Mouse (Mus musculus): ENCODE measurements around the gene Rhbdl2. TPM values are rescaled to one million over a fixed set of nuclear protein-coding genes. Genes with fewer than 3 reads are reported as not detected.
A peak's percentile ranks its signal among the peaks of the same experiment; 100 is the strongest.

Rhbdl2 gene
- polyA plus RNA-seq, 1 experiment from 2014 or later: 1.3 TPM

DNA sequence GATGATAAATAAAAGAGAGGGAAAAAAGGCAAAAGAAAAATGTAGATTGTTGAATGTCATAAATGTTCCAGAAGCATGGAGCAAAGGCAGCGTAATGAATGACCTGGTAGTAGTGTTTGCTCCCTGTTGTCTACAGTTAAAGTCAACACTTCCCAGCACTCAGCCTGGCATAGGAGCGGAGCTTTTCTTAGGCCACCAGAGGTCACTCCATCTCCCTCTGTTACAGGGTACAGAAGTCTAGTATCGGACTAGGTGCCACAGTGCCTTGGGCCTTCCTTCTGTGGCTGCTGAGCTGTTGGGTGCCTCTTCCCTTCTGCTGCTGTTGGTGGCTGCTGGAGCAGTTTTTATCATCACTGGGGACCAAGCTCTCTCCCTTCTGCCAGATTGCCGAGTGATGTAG is 29.4 kb upstream of the Rhbdl2 start:
- no peaks in the 10 kb centered on the region for H3K4me1 ChIP-seq (replicated peaks; ENCODE audit: control insufficient read depth, insufficient read depth, low read length)
- H3K36me3 ChIP-seq (ENCODE audit: control insufficient read depth, insufficient read depth, low read length): no peaks in the 10 kb centered on the region
- H3K4me3 ChIP-seq (ENCODE audit: low read length): no peak overlapping the region
- no peaks in the 10 kb centered on the region for H3K9me3 ChIP-seq (ENCODE audit: control insufficient read depth, low read length)
- H3K27me3 ChIP-seq (ENCODE audit: control insufficient read depth, insufficient read depth, low read depth, low read length): no peaks in the 10 kb centered on the region
- WGBS: 35% methylated on average over 4 of the region's 4 CpGs
- peak; percentile 47; the same call in 1 of the 2 replicates for ATAC-seq (ENCODE audit: low read depth)
- no peak overlapping the region for H3K27ac ChIP-seq (ENCODE audit: low read length)
- no peak overlapping the region for H3K4me2 ChIP-seq (ENCODE audit: low read depth, low read length)
- no peak overlapping the region for H3K9ac ChIP-seq (ENCODE audit: low read length)

DNA sequence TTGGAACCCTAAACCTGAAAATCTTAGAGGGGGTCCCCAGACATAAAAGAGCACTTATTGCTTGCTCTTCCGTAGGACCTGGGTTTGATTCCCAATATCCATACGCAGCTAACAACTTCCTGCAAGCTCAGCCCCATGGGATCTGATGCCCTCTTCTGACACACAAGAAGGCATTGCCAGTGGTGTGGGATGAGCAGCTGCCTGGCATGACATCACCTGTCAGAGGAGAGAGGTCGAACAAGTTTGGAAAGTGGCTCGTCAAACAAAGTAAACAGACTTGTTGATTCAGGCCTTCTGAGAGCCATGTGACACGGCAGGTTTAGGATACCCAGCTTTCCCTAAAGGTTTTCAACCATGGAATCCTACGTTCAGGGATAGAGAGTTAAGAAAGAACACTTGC is 22.6 kb upstream of the Rhbdl2 start:
- H3K27me3 ChIP-seq (ENCODE audit: control insufficient read depth, insufficient read depth, low read depth, low read length): no peaks in the 10 kb centered on the region
- no peak overlapping the region for H3K4me3 ChIP-seq (ENCODE audit: low read length)
- no peaks in the 10 kb centered on the region for H3K4me1 ChIP-seq (replicated peaks; ENCODE audit: control insufficient read depth, insufficient read depth, low read length)
- no peaks in the 10 kb centered on the region for H3K9me3 ChIP-seq (ENCODE audit: control insufficient read depth, low read length)
- no peaks in the 10 kb centered on the region for H3K36me3 ChIP-seq (ENCODE audit: control insufficient read depth, insufficient read depth, low read length)
- no peak for ATAC-seq (ENCODE audit: low read depth)
- no peak overlapping the region for H3K9ac ChIP-seq (ENCODE audit: low read length)
- H3K4me2 ChIP-seq (ENCODE audit: low read depth, low read length): no peak overlapping the region
- 45% methylated on average over 6 of the region's 6 CpGs for WGBS
- H3K27ac ChIP-seq (ENCODE audit: low read length): no peak overlapping the region

DNA sequence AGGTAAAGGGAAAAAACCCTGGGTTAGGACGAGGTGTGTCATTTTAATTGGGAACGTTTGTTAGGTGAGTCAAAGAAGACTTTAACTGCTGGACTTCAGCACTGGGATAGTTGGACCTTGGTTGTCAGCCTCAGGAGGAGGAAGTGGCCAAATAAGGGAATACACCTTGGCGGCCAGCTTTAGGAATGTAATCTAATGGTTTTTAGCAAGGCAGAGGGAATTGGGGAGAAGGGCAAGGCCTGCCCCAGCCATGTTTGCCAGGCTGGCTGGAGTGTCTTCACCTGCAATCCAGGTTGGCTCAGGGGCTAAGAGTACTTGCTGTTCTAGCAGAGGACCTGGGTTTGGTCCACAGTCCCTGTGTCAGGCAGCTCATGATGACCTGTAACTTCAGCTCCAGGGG is 19.9 kb upstream of the Rhbdl2 start:
- no peaks in the 10 kb centered on the region for H3K27me3 ChIP-seq (ENCODE audit: control insufficient read depth, insufficient read depth, low read depth, low read length)
- no peak overlapping the region for H3K4me2 ChIP-seq (ENCODE audit: low read depth, low read length)
- H3K9ac ChIP-seq (ENCODE audit: low read length): no peak overlapping the region
- no peaks in the 10 kb centered on the region for H3K9me3 ChIP-seq (ENCODE audit: control insufficient read depth, low read length)
- no peak overlapping the region for H3K4me3 ChIP-seq (ENCODE audit: low read length)
- WGBS: 56% methylated on average over 3 of the region's 3 CpGs
- no peak for ATAC-seq (ENCODE audit: low read depth)
- no peaks in the 10 kb centered on the region for H3K4me1 ChIP-seq (replicated peaks; ENCODE audit: control insufficient read depth, insufficient read depth, low read length)
- no peak overlapping the region for H3K27ac ChIP-seq (ENCODE audit: low read length)
- no peaks in the 10 kb centered on the region for H3K36me3 ChIP-seq (ENCODE audit: control insufficient read depth, insufficient read depth, low read length)

DNA sequence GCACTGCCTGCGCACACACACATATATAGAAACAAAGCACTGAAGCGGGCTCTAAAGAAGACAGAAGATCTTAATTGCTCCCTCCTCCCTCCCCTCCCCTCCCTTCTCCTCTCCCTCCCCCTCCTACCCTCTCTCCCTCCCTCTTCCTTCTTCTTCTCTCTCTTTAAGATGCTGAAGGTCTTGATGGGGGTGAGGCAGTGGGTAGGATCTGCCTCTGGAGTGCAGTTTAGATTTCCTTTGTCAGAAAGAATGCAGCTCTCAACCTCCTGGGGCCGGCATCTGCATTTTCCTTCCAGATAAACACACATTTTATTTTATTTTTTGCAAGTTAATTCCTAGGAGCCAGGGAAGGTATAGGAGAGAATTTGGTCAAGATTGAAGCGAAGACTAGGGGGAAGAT is 19.4 kb upstream of the Rhbdl2 start:
- no peaks in the 10 kb centered on the region for H3K27me3 ChIP-seq (ENCODE audit: control insufficient read depth, insufficient read depth, low read depth, low read length)
- no peak overlapping the region for H3K4me2 ChIP-seq (ENCODE audit: low read depth, low read length)
- 72% methylated on average over 4 of the region's 4 CpGs for WGBS
- ATAC-seq (ENCODE audit: low read depth): no peak
- H3K4me1 ChIP-seq (replicated peaks; ENCODE audit: control insufficient read depth, insufficient read depth, low read length): no peaks in the 10 kb centered on the region
- H3K27ac ChIP-seq (ENCODE audit: low read length): no peak overlapping the region
- no peaks in the 10 kb centered on the region for H3K36me3 ChIP-seq (ENCODE audit: control insufficient read depth, insufficient read depth, low read length)
- H3K4me3 ChIP-seq (ENCODE audit: low read length): no peak overlapping the region
- H3K9me3 ChIP-seq (ENCODE audit: control insufficient read depth, low read length): no peaks in the 10 kb centered on the region
- H3K9ac ChIP-seq (ENCODE audit: low read length): no peak overlapping the region

DNA sequence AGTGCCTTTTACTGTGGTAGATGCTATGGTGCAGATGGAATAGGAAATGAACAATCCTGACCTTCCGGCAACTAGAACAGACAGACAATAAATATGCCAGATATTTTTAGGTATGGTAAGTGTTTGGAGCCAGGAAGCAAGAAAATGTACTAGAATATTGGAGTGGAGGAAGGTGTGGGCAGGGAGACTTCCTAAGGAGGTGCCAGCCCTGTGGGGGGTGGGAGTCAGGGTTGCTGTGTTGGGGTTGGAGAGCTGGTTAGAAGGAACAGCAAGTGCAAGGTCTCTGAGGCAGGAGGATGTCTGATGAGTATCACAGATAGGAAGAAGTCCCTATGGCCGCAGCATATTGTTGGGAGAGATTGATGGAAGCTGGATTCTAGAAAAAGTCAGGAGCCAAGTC is 5.0 kb downstream of the Rhbdl2 start:
- H3K9ac ChIP-seq (ENCODE audit: low read length): no peak overlapping the region
- H3K9me3 ChIP-seq (ENCODE audit: control insufficient read depth, low read length): no peaks in the 10 kb centered on the region
- no peak overlapping the region for H3K27ac ChIP-seq (ENCODE audit: low read length)
- H3K4me3 ChIP-seq (ENCODE audit: low read length): no peak overlapping the region
- 0 out of 2 replicates have a peak, but pooled peaks have one; percentile 31 for ATAC-seq (ENCODE audit: low read depth)
- H3K27me3 ChIP-seq (ENCODE audit: control insufficient read depth, insufficient read depth, low read depth, low read length): no peaks in the 10 kb centered on the region
- peaks cover 3% of the 10 kb centered on the region; the same call in 1 of the 2 replicates for H3K4me1 ChIP-seq (replicated peaks; ENCODE audit: control insufficient read depth, insufficient read depth, low read length)
- 70% methylated on average over 2 of the region's 2 CpGs for WGBS
- H3K36me3 ChIP-seq (ENCODE audit: control insufficient read depth, insufficient read depth, low read length): no peaks in the 10 kb centered on the region
- no peak overlapping the region for H3K4me2 ChIP-seq (ENCODE audit: low read depth, low read length)

DNA sequence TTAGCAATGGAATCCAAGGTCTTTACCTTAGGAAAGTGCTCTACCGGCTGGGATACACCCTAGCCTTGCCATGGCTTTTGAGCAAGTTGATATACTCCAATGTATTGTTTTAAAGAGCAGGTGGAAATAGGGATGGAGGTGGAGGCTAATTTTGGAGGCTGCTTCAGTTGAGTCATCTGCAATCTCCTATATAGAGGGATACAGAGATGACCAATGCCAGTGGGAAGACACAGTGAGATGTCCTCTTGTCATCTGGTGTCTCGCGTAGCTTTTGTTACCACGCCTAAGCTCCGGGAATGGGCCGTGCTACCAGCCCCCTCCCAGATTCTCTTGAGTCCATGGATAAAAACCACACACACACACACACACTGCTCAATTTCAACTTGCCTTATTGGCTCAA is 5.5 kb downstream of the Rhbdl2 start:
- Histone ChIP-seq H3K36me3 (ENCODE audit: control insufficient read depth, insufficient read depth, low read length) (no peaks in the 10 kb centered on the region), H3K4me2 (ENCODE audit: low read depth, low read length) (no peak overlapping the region), H3K9me3 (ENCODE audit: control insufficient read depth, low read length) (no peaks in the 10 kb centered on the region), H3K27ac (ENCODE audit: low read length) (no peak overlapping the region), H3K9ac (ENCODE audit: low read length) (no peak overlapping the region), H3K4me3 (ENCODE audit: low read length) (no peak overlapping the region), H3K4me1 (replicated peaks; ENCODE audit: control insufficient read depth, insufficient read depth, low read length) (no peaks in the 10 kb centered on the region; the same call in 1 of the 2 replicates), H3K27me3 (ENCODE audit: control insufficient read depth, insufficient read depth, low read depth, low read length) (no peaks in the 10 kb centered on the region)
- no peak for ATAC-seq (ENCODE audit: low read depth)
- 85% methylated on average over 6 of the region's 6 CpGs for WGBS

DNA sequence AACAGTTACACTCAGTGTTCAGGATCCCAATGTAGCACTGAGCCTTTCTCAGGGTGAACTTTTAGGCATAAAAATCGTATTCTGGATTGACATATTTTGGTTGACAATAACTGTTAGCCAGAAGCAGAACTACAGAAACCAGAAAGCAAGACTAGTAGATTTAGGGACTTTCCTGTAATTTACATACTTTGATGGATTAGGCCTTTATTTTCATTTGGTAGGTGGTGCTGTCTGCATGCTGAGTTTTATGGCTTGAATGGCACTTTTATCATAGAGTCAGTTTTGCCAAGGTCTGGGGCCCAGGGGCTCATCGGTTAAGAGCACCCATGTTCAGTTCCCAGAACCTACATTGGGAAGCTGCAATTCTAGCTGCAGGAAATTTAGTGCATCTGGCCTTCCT is 7.4 kb downstream of the Rhbdl2 start:
- H3K9me3 ChIP-seq (ENCODE audit: control insufficient read depth, low read length): no peaks in the 10 kb centered on the region
- H3K9ac ChIP-seq (ENCODE audit: low read length): no peak overlapping the region
- H3K27me3 ChIP-seq (ENCODE audit: control insufficient read depth, insufficient read depth, low read depth, low read length): no peaks in the 10 kb centered on the region
- no peaks in the 10 kb centered on the region for H3K4me1 ChIP-seq (replicated peaks; ENCODE audit: control insufficient read depth, insufficient read depth, low read length)
- no peak overlapping the region for H3K27ac ChIP-seq (ENCODE audit: low read length)
- 63% methylated on average over 2 of the region's 2 CpGs for WGBS
- H3K4me3 ChIP-seq (ENCODE audit: low read length): no peak overlapping the region
- no peak overlapping the region for H3K4me2 ChIP-seq (ENCODE audit: low read depth, low read length)
- no peak for ATAC-seq (ENCODE audit: low read depth)
- no peaks in the 10 kb centered on the region for H3K36me3 ChIP-seq (ENCODE audit: control insufficient read depth, insufficient read depth, low read length)

DNA sequence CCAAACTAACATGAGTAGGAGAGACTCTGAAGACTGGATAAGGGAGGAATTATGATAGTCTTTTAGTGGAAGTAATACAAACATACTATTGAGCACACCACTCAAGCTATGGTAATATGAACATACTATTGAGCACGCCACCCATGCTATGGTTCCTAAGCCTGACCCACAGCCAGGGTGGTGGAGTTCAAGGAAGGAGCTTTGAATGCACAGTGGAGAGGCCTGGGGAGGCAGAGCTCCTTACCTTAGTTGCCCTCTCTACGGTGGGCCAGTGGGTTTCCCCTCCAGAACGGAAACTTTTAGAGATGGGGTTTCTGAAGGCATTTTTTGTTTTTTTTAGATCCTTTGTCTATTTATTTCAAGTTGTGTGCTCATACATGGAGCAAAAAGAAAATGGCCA is 9.7 kb downstream of the Rhbdl2 start:
- H3K36me3 ChIP-seq (ENCODE audit: control insufficient read depth, insufficient read depth, low read length): no peaks in the 10 kb centered on the region
- no peak overlapping the region for H3K27ac ChIP-seq (ENCODE audit: low read length)
- no peak overlapping the region for H3K4me2 ChIP-seq (ENCODE audit: low read depth, low read length)
- 86% methylated on average over 3 of the region's 3 CpGs for WGBS
- no peaks in the 10 kb centered on the region for H3K4me1 ChIP-seq (replicated peaks; ENCODE audit: control insufficient read depth, insufficient read depth, low read length)
- H3K9me3 ChIP-seq (ENCODE audit: control insufficient read depth, low read length): no peaks in the 10 kb centered on the region
- no peak for ATAC-seq (ENCODE audit: low read depth)
- no peak overlapping the region for H3K9ac ChIP-seq (ENCODE audit: low read length)
- H3K4me3 ChIP-seq (ENCODE audit: low read length): no peak overlapping the region
- no peaks in the 10 kb centered on the region for H3K27me3 ChIP-seq (ENCODE audit: control insufficient read depth, insufficient read depth, low read depth, low read length)

DNA sequence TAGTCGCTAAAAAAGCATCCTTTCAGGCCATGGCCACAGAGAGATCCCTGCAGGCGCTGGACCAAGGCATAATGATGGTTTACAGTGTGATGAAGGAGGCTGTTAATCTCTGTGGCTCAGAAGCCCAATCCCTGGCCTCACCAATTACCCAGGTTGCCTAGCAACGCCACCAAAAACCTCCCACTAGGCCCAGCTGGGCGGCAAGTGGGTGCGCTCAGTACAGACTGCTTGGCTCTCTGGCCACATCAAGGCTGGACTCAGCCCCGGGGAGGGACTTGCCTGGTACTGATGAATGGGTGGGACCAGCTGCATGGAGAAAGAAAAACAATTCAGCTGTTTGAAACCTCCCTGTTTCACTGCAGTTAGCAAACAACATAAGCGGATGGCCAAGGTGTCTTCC is 10.2 kb downstream of the Rhbdl2 start:
- Histone ChIP-seq H3K27ac (ENCODE audit: low read length) (no peak overlapping the region), H3K36me3 (ENCODE audit: control insufficient read depth, insufficient read depth, low read length) (no peaks in the 10 kb centered on the region), H3K27me3 (ENCODE audit: control insufficient read depth, insufficient read depth, low read depth, low read length) (no peaks in the 10 kb centered on the region), H3K4me3 (ENCODE audit: low read length) (no peak overlapping the region), H3K9me3 (ENCODE audit: control insufficient read depth, low read length) (no peaks in the 10 kb centered on the region), H3K4me1 (replicated peaks; ENCODE audit: control insufficient read depth, insufficient read depth, low read length) (no peaks in the 10 kb centered on the region), H3K9ac (ENCODE audit: low read length) (no peak overlapping the region), H3K4me2 (ENCODE audit: low read depth, low read length) (no peak overlapping the region)
- 57% methylated on average over 7 of the region's 7 CpGs for WGBS
- no peak for ATAC-seq (ENCODE audit: low read depth)

DNA sequence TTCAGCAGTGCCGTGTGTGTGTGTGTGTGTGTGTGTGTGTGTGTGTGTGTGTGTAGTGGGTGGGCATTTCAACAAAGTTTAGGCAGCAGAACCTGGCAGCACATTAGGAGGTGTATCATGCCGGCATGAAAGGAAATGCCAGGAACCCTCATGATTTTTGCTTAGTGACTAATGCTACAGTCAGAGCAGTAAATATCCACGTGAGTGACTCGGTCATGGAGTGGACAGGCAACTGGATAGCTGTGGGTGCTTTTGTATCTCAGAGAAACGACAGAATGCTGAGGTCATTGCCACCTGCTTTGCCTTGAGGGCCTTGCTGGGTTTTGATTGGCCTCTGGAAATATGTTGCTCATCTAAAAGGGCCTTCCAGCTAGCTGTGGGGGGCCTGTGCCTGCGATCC is 16.0 kb downstream of the Rhbdl2 start:
- no peak overlapping the region for H3K9ac ChIP-seq (ENCODE audit: low read length)
- no peaks in the 10 kb centered on the region for H3K4me1 ChIP-seq (replicated peaks; ENCODE audit: control insufficient read depth, insufficient read depth, low read length)
- no peak for ATAC-seq (ENCODE audit: low read depth)
- H3K9me3 ChIP-seq (ENCODE audit: control insufficient read depth, low read length): no peaks in the 10 kb centered on the region
- 60% methylated on average over 6 of the region's 6 CpGs for WGBS
- no peak overlapping the region for H3K27ac ChIP-seq (ENCODE audit: low read length)
- H3K27me3 ChIP-seq (ENCODE audit: control insufficient read depth, insufficient read depth, low read depth, low read length): no peaks in the 10 kb centered on the region
- no peak overlapping the region for H3K4me2 ChIP-seq (ENCODE audit: low read depth, low read length)
- H3K36me3 ChIP-seq (ENCODE audit: control insufficient read depth, insufficient read depth, low read length): no peaks in the 10 kb centered on the region
- no peak overlapping the region for H3K4me3 ChIP-seq (ENCODE audit: low read length)

All from lung, embryonic 16.5 days (tissue).